Mouse (Mus musculus) heart, postnatal 0 days (tissue): ENCODE data around the gene Mlxipl.

Source experiments
- CTCF ChIP-seq: IDR thresholded peaks from 2 replicates; pipeline ENCODE4 v1.5.1; 2016; ENCODE audit warnings: antibody characterized with exemption, control low read depth, low read depth
- EP300 ChIP-seq: IDR thresholded peaks from 2 replicates; pipeline ENCODE4 v1.6.1; 2016; ENCODE audit warnings: antibody characterized with exemption, low read depth

GRCm38 (mm10) chr5:135107521-135108501 lies 18.1 kb downstream of the Mlxipl start:
- TF ChIP-seq CTCF (peak; percentile 57), EP300 (peak; percentile 34; the same call in 1 of the 2 replicates)
